Mouse (Mus musculus) heart, postnatal 25 days (tissue): ENCODE measurements around the gene Adgrg6. TPM values are rescaled to one million over a fixed set of nuclear protein-coding genes. Genes with fewer than 3 reads are reported as not detected.

ENCODE experiments used
- DNase-seq: peaks from one replicate; pipeline ENCODE4 v3.0.0; 2022; ENCODE audit warnings: low spot score
- intact Hi-C: fragments of 180-260 bp; cut with DNase I; formaldehyde crosslinking; loops from one replicate; pipeline ENCODE4 v1.15.1; 2025
- total RNA-seq, 2 experiments: library from RNA; stranded (reverse); gene quantifications; 2 replicates each; pipeline ENCODE4 v1.2.3; 2021

Gene Adgrg6
- total RNA-seq, 2 experiments from 2014 or later: 3.1 to 3.5 TPM

DNA sequence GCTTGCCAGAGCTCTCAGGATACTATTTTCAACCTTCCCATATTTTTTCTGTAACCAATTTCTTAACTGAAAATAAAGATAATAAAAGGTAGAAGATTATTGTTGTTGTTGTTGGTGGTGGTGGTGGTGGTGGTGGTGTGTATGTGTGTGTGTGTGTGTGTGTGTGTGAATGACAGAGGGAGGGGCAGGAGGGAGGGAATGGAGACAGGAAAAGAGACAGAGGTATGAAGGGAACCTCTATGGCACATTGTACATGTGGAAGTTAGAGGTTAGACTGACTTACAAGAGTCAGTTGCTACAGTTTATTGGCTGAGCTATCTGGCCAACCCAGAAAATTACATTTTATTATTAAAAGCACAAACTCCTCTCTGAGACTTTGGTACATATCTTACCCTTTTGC is 49.8 kb downstream of the Adgrg6 start:
- DNase-seq: no peak
- intact Hi-C loops: no loop called here

- intact Hi-C loops: no loop called here
These were observed 50.3 kb downstream of the Adgrg6 start for GRCm38 (mm10) chr10:14495204-14495603.

GRCm38 (mm10) chr10:14491838-14492237 is 53.6 kb downstream of the Adgrg6 start:
- intact Hi-C loops: no loop called here
- no peak for DNase-seq

More at GRCm38 (mm10) chr10:14495204-14495603, 50.3 kb downstream of the Adgrg6 start:
- no peak for DNase-seq

DNA sequence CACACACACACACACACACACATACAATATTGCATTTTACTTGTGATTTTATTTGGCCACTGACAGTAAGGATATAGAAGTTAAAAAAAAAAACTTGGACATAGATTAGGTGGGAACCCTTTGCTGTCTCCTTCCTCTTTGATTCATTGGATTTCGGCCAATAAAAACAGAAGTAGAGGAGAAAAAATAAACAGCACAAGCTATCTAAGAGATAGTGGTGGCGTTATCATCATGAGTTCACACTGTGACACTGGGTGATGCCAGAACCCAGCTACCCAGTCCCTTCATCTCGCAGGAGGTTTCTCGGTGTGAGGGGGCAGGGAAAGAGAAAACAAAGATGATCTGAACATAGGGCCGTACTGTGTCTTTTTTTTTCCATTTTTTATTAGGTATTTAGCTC is 62.2 kb downstream of the Adgrg6 start:
- DNase-seq: no peak
- intact Hi-C loops: no loop called here

GRCm38 (mm10) chr10:14482483-14482882 is 63.0 kb downstream of the Adgrg6 start:
- no peak for DNase-seq
- intact Hi-C loops: no loop called here

GRCm38 (mm10) chr10:14480928-14481327 is 64.5 kb downstream of the Adgrg6 start:
- intact Hi-C loops: no loop called here
- no peak for DNase-seq

GRCm38 (mm10) chr10:14476393-14476792 is 69.1 kb downstream of the Adgrg6 start:
- DNase-seq: no peak
- intact Hi-C loops: no loop called here

DNA sequence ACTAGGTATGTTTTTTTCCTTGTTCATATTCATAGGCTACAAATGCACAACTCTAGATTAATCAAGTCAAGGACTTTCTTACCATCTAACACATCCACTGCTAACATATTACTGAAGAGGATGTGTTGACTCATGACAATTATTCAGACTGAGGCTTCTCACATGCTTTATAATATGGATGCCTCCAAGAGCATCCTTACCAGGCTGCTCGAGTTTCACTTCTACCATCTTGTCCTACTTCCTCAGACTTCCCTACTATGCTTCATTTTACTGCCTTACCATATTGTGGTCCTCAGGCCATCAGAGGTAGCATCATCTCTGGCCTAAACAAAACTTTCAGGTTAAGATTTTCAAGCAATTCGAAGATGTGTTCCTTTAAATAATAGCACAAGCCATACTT is 69.8 kb downstream of the Adgrg6 start:
- no peak for DNase-seq
- intact Hi-C loops: no loop called here

GRCm38 (mm10) chr10:14474541-14475305 is 70.7 kb downstream of the Adgrg6 start:
- intact Hi-C loops: no loop called here
- no peak for DNase-seq

GRCm38 (mm10) chr10:14471039-14471550 is 74.4 kb downstream of the Adgrg6 start:
- intact Hi-C loops: no loop called here
- no peak for DNase-seq

DNA sequence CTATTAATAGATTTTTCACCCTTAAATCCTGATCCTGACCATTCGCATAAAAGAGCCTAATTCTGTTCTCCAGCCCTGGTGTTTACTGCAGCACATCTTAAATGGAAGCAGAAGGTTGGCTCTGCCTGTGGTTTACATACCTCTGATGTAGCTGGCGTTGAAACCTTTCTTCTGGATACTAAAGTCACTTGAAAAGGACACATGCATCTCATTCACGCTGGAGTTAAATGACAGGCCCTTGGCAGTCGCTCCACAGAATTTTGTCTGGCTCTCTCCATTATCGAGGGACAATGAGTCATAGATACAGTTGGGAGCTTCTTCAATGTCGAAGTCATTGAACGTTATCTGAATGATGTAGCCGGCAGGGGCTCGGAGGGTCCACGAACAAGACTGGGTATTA is 76.8 kb downstream of the Adgrg6 start:
- intact Hi-C loops: no loop called here
- DNase-seq: no peak

- intact Hi-C loops: no loop called here
- DNase-seq: no peak
These were observed 81.5 kb downstream of the Adgrg6 start for GRCm38 (mm10) chr10:14463796-14464511.

- intact Hi-C loops: no loop called here
- no peak for DNase-seq
These were observed 84.4 kb downstream of the Adgrg6 start for GRCm38 (mm10) chr10:14460933-14461514.

GRCm38 (mm10) chr10:14460252-14460932 is 85.1 kb downstream of the Adgrg6 start:
- intact Hi-C loops: no loop called here
- DNase-seq: no peak

DNA sequence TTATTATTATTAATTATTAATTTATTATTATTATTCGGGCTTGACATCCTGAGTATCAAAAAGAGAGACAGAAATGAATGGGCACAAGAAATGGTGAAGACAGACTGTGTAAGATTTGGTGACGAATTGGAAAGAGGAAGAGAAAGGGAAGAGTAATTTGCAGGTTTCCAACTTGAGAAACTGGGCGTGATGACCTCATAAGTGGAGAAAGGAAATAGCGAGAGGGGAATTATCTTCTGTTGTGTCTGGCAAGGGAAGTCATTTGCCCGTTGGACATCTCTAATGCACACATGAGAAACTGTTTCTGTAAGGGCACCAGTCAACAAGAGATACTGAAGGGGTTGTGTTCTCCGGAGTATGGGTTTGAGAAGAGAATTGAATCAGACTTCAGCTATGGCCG is 85.6 kb downstream of the Adgrg6 start:
- intact Hi-C loops: no loop called here
- no peak for DNase-seq

DNA sequence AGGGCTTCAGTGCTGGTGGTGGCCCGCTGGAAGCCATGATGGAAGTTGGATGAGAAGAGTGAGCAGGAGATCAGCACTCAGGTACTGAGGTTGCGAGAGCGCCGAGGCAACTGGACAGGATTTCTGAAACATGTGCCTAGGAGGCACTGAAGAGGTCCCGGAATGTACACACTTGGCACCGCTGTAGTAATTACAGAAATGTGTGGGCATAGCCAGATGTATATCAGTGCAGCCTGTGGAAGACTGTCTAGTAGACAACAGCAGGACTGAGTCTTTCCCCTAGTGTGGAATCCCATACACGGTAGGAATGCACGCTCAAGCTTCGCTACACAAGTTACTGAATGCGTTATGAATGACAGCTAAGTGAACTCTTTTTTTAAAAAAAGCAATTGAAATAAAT is 86.1 kb downstream of the Adgrg6 start:
- intact Hi-C loops: no loop called here
- DNase-seq: no peak

DNA sequence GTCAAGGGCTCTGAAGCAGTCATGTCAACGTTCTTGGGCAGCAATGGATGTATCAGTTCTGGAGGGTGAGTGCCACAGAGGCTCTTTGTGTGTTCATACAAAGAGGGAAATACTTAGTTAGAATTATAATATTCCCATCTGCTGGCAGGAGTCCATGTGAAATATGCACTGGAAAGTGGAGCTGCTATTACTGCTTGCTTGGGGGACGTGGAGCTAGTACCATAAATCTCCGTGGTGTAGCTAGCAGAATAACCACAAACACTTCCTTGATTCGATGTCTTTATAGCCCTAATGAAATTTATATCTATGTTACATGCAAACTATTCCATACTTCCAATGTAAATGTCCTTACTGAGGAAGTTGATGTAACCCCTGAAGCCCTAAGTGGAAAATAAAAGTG is 91.0 kb downstream of the Adgrg6 start:
- DNase-seq: no peak
- intact Hi-C loops: no loop called here

GRCm38 (mm10) chr10:14451811-14452210 is 93.6 kb downstream of the Adgrg6 start:
- intact Hi-C loops: loop anchor here (2.0 kb wide), 1 partner anchor 255 kb away; no protein-coding TSS in a partner anchor
- no peak for DNase-seq

GRCm38 (mm10) chr10:14450073-14450472 is 95.4 kb downstream of the Adgrg6 start:
- no peak for DNase-seq
- intact Hi-C loops: no loop called here

DNA sequence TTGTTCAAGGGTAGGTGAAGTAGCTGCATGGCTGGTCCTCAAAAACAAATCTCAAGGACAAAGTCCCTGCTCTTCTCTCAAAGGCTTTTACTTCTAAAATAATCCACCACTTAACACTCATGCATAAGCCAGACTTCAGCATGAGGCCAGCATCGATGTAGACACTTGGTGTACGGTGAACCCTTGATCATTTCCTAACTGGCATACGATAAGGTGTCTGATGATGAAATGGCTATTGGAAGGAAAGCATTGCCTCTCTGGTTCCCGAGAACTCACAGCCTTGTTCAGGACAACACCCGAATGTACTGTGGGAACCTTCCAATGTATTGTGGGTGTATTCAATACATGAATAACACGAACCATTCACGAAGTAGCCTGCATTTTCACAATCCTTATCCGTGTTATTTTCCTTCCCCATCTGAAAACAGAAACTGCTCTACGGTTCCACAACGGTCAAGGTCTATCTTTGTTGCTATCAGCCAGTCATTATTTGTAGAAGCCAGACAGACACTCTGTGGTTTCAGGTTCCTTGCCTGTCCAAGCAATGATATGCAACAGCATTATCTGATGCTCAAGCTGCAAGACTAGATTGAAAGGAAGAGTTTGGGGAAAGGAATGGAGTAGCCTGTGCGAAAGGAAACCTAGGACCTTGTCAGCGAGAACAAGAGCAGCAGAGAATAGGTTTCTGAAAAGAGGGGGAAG is 99.7 kb downstream of the Adgrg6 start:
- no peak for DNase-seq

More for the DNA sequence above, 99.7 kb downstream of the Adgrg6 start:
- intact Hi-C loops: no loop called here
